Mouse (Mus musculus): Measurements from ENCODE around the gene Ncam1. TPM values are rescaled to one million over a fixed set of nuclear protein-coding genes. Genes with fewer than 3 reads are reported as not detected.

The Ncam1 gene
- polyA plus RNA-seq, 1 experiment from 2014 or later = 132 TPM

DNA sequence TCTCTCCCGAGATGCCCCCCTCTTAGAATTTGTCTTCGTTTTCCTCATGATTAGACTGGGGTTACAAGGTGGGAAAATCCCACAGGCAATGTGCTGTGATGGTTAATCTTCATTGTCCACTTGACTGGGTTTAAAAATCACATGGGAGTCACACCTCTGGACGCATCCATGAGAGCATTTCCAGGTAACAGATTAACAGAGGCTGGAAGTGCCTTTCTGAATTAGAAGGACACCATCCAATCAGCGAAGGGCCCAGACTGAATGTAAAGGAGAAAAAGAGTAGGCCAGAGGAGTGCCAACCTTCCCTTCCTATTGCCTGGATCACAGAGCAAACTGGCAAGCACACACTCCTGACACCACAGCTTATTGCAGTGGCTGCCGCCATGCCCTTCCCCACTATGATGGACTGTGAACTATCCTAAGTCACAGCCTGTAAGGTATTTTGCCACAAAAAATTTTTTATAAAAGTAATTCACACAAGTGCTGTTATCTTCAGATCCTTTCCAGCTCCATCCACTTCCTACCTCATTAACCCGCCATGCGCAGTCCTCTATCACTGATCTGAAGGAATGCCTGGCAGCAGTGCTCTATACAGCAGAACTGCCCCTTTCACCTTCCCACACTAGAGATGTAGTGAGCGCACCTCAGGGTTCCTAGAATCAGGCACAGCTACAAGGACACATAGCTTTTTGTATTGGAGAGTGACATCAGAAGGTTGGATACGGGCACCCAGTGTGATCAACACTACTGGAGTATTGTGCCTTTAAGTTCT is 94.3 kb downstream of the Ncam1 start:
- Histone ChIP-seq H3K4me2 (no peak overlapping the region), H3K9ac (no peak overlapping the region), H3K36me3 (replicated peaks) (no peaks in the 10 kb centered on the region), H3K4me3 (replicated peaks) (no peak overlapping the region), H3K27me3 (no peaks in the 10 kb centered on the region), H3K27ac (no peak overlapping the region), H3K4me1 (peaks cover 7% of the 10 kb centered on the region), H3K9me3 (no peaks in the 10 kb centered on the region)
- ATAC-seq (ENCODE audit: low FRiP score) = no peak
- 83% methylated on average over 9 of the region's 9 CpGs for WGBS

DNA sequence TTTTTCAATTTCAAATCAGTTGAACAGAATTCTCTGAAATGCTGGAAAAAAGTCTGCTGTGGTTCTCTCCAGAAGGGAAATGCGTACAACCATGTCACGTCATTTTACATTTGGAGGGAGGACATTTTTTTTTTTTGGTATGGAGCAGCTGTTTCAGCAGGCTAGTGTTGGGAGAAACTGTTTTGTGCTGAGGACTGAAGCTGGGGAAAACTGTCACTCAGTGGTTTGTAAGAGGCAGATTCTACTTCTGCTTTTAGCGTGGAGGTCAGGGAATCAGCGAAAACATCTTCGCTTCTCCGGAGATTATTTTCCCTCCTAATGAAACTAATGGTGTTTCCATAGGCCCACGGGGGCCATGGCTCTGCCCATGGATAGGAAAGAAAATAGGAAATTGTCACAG is 103.4 kb downstream of the Ncam1 start:
- peaks cover 19% of the 10 kb centered on the region for H3K4me1 ChIP-seq
- ATAC-seq (ENCODE audit: low FRiP score) = no peak
- 90% methylated on average over 7 of the region's 7 CpGs for WGBS

GRCm38 (mm10) chr9:49692791-49693190 is 105.9 kb downstream of the Ncam1 start:
- no peak overlapping the region for H3K27ac ChIP-seq
- no peak for ATAC-seq (ENCODE audit: low FRiP score)

More for the DNA sequence above, 103.4 kb downstream of the Ncam1 start:
- H3K9me3 ChIP-seq = no peaks in the 10 kb centered on the region
- no peak overlapping the region for H3K4me3 ChIP-seq (replicated peaks)
- H3K27ac ChIP-seq = no peak overlapping the region
- no peak overlapping the region for H3K9ac ChIP-seq
- no peaks in the 10 kb centered on the region for H3K36me3 ChIP-seq (replicated peaks)
- H3K4me2 ChIP-seq = no peak overlapping the region
- H3K27me3 ChIP-seq = no peaks in the 10 kb centered on the region

DNA sequence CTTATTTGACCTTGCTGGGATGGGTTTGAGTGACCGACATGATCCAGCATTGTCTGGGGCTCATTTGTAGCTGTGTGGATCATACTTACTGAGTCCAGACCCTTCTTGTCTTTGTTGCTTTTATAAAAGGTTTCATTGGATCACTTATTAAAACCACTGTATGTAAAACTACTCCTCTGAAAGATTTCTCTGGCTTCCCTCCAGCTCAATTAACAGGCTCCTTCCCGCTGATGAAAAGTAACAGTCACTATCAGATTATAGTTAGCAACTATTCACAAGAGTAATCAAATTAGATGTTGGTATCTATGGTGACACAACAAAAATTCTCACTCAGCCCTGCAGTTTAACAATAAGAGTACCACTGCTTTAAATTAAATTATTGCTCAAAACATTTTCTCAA is 107.4 kb downstream of the Ncam1 start:
- Histone ChIP-seq H3K36me3 (replicated peaks) (no peaks in the 10 kb centered on the region), H3K9ac (no peak overlapping the region), H3K4me3 (replicated peaks) (no peak overlapping the region), H3K4me1 (peaks cover 19% of the 10 kb centered on the region), H3K27me3 (no peaks in the 10 kb centered on the region), H3K4me2 (no peak overlapping the region), H3K27ac (no peak overlapping the region), H3K9me3 (no peaks in the 10 kb centered on the region)
- WGBS = 43% methylated on average over 2 of the region's 2 CpGs
- ATAC-seq (ENCODE audit: low FRiP score) = 0 out of 2 replicates have a peak, but pooled peaks have one; percentile 36

More at GRCm38 (mm10) chr9:49692791-49693190, 105.9 kb downstream of the Ncam1 start:
- Histone ChIP-seq H3K27me3 (no peaks in the 10 kb centered on the region), H3K4me1 (peaks cover 19% of the 10 kb centered on the region), H3K9ac (no peak overlapping the region), H3K4me3 (replicated peaks) (no peak overlapping the region), H3K4me2 (no peak overlapping the region), H3K9me3 (no peaks in the 10 kb centered on the region), H3K36me3 (replicated peaks) (no peaks in the 10 kb centered on the region)
- 72% methylated on average over 11 of the region's 11 CpGs for WGBS

DNA sequence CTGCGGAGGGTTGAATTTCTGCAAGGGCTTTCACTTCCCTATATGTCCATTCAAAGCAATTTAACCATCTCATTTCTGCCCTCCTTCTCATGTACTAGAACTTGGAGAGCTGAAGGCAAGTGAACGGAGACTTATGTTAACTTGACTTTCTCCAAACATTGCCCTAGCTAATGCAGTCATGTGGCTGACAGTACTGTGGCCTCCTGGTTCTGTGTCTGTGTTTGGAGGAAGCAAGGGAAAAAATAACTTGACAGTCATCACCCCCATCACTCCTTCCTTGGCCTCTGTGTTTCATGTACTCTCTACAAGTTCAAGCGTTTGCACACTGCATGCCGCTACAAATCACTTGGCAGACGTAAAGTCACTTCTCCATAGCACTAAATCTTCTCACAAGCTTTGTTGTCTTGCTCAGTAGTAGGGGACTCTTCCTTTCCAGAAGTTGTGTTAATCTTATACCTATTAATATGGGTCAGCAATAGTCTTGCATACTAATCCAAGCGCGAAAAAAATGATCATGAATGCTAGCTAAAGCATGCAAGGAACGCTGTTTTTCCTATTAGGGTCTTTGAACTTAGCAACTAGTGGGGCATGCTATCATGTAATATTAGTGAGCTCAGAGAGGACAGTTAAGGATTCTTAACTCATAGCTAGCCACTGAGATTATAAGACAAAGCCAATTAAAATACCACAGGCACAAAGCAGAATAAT is 115.0 kb downstream of the Ncam1 start:
- no peak overlapping the region for H3K4me2 ChIP-seq
- H3K27ac ChIP-seq = no peak overlapping the region
- no peaks in the 10 kb centered on the region for H3K36me3 ChIP-seq (replicated peaks)
- 78% methylated on average over 8 of the region's 8 CpGs for whole genome bisulfite sequencing
- no peaks in the 10 kb centered on the region for H3K9me3 ChIP-seq
- no peak overlapping the region for H3K9ac ChIP-seq
- no peaks in the 10 kb centered on the region for H3K27me3 ChIP-seq
- no peak overlapping the region for H3K4me3 ChIP-seq (replicated peaks)
- ATAC-seq (ENCODE audit: low FRiP score) = no peak
- H3K4me1 ChIP-seq = peaks cover 24% of the 10 kb centered on the region

DNA sequence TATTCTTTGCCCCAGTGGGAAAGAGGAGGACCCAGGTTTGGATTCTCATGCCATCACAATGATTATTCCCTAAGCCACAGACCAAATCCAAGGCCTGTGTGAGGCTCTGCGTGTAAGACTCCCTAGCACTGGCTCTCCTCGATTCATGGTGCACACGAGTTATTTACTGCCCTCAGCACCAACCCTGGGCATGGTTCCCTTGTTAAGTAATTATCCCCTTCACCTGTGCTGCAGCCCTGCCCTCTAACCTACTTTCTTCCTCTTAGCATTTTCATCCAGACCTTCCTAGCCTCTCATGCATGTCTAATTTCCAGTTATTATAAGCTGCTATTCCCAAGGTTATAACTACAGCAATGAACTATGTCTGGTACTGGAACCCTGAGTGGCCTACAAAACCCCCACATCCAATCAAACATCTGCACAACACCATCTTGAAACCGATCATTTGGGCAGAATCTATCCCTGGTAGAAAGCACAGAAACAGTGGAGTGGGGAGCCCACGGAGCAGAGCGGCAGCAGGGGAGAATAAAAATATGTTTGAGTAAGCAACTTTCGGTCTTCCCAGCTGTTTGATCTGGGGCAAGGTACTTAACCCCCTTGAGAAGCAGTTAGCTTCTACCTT is 116.8 kb downstream of the Ncam1 start:
- no peak overlapping the region for H3K4me3 ChIP-seq (replicated peaks)
- H3K9me3 ChIP-seq = no peaks in the 10 kb centered on the region
- ATAC-seq (ENCODE audit: low FRiP score) = no peak
- H3K4me2 ChIP-seq = no peak overlapping the region
- 85% methylated on average over 7 of the region's 7 CpGs for whole genome bisulfite sequencing
- H3K27ac ChIP-seq = no peak overlapping the region
- H3K36me3 ChIP-seq (replicated peaks) = no peaks in the 10 kb centered on the region
- no peak overlapping the region for H3K9ac ChIP-seq
- no peaks in the 10 kb centered on the region for H3K27me3 ChIP-seq
- H3K4me1 ChIP-seq = peaks cover 24% of the 10 kb centered on the region

DNA sequence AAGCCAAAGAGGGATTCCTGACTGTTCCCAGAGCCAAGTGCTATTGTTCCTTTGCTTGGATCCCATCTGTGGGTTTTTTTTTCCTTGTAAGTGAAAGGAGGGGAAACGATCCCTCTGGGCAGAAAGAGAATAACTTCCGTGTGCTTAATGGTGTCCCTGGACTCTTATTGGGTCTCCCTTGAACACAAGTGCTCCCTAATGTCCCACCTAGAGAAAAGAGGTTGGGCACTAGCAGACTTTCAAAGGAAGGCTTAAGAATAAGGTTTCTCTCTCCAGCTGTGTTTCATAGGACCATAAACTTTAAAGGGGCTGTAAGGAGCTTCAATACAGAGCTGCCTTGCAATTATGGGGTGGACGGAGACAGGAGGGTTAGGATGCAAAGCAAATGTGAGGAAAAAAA is 119.5 kb downstream of the Ncam1 start:
- Histone ChIP-seq H3K4me1 (peaks cover 28% of the 10 kb centered on the region), H3K4me3 (replicated peaks) (no peak overlapping the region), H3K36me3 (replicated peaks) (no peaks in the 10 kb centered on the region), H3K27me3 (no peaks in the 10 kb centered on the region), H3K27ac (no peak overlapping the region), H3K9ac (no peak overlapping the region), H3K4me2 (no peak overlapping the region), H3K9me3 (no peaks in the 10 kb centered on the region)
- WGBS = 28% methylated on average over 3 of the region's 3 CpGs
- ATAC-seq (ENCODE audit: low FRiP score) = no peak

DNA sequence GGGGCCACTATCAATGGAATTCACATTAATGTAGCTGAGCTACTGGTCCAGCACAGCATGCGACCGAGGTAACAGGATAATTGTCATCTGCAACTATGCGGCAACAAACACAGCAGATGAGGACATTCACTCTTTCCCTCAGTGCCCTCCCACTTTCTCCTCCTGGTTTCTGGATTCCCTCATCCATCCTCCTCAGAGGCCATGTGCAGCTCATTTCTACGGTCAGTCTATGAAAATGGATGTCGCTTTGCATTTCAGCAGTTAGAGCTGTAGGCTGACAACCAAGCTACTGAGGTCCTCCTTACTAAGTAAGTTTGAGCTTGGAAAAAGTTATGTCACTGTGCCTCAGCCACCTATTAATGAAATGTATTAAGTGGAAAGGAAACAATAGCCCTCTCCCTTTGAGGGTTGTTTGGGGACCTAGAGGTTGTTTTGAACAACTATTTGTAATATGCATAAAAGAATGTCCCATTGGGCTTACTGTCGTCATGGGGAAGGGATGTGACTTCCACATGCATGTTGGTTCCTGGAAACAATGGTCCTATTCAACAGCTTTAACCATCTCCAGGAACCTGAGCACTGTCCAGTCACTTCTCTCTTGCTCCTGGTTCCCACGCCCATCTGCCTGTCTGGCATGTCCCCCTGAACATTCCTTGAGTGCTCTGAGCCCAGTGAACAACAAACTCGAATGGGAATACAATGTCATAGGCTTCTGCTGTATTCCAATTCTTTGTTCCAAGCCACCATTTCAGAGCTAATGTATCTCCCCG is 122.8 kb downstream of the Ncam1 start:
- no peaks in the 10 kb centered on the region for H3K27me3 ChIP-seq
- H3K9ac ChIP-seq = no peak overlapping the region
- no peak overlapping the region for H3K4me2 ChIP-seq
- H3K9me3 ChIP-seq = no peaks in the 10 kb centered on the region
- no peak for ATAC-seq (ENCODE audit: low FRiP score)
- no peak overlapping the region for H3K4me3 ChIP-seq (replicated peaks)
- no peaks in the 10 kb centered on the region for H3K36me3 ChIP-seq (replicated peaks)
- no peak overlapping the region for H3K27ac ChIP-seq
- peaks cover 31% of the 10 kb centered on the region for H3K4me1 ChIP-seq
- 70% methylated on average over 9 of the region's 9 CpGs for WGBS

DNA sequence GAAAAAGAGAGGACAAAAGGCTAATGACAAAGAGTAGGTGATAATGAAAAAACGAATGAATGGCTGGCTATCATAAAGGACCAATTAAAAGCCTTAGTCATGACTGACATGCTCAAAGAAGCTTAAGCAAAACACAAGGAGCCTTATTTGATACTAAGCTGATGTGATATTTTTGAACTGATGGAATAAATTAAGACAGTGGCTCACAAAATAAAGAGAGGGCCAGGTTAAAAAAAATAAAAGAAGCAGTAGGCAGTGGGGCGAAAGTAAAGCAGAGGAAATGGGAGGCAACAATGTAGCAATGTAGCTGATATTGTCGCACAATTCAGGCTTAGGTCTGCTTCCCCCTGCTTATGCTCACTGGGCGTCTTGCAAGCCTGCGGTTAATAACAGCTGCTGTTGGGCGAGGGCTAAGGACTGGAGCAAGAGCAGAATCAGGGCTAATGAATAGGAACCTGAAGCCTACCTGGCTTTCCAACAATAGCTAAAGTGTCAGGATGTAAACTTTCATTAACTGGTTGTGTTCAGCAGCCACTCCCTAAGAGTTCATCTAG is 126.0 kb downstream of the Ncam1 start:
- Histone ChIP-seq H3K4me1 (peaks cover 27% of the 10 kb centered on the region), H3K27me3 (no peaks in the 10 kb centered on the region), H3K4me2 (no peak overlapping the region), H3K9ac (no peak overlapping the region), H3K27ac (no peak overlapping the region), H3K9me3 (no peaks in the 10 kb centered on the region), H3K4me3 (replicated peaks) (no peak overlapping the region), H3K36me3 (replicated peaks) (no peaks in the 10 kb centered on the region)
- 7% methylated on average over 6 of the region's 6 CpGs for WGBS
- no peak for ATAC-seq (ENCODE audit: low FRiP score)

DNA sequence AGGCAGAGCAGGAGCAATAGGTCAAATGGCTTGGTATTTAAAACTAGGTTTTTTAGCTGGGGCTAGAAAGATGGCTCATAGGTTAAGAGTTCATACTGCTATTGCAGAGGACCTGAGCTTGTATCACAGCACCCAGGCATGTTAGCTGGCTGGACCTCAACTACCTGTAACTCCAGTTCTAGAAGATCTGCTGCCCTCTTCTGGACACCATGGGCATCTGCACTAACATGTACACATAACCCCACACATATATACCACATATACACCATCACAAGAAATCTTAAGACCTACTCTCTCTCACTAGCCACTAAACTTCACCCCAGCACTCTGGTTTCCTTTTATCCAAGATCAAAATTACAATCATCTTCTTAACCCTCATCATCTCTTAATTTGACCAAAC is 131.7 kb downstream of the Ncam1 start:
- Histone ChIP-seq H3K9me3 (0 out of 2 replicates have a peak, but pooled peaks cover 4% of the 10 kb centered on the region), H3K9ac (no peak overlapping the region), H3K4me3 (replicated peaks) (no peak overlapping the region), H3K27me3 (no peaks in the 10 kb centered on the region), H3K27ac (no peak overlapping the region), H3K4me1 (no peaks in the 10 kb centered on the region), H3K4me2 (no peak overlapping the region), H3K36me3 (replicated peaks) (no peaks in the 10 kb centered on the region)
- ATAC-seq (ENCODE audit: low FRiP score) = no peak

DNA sequence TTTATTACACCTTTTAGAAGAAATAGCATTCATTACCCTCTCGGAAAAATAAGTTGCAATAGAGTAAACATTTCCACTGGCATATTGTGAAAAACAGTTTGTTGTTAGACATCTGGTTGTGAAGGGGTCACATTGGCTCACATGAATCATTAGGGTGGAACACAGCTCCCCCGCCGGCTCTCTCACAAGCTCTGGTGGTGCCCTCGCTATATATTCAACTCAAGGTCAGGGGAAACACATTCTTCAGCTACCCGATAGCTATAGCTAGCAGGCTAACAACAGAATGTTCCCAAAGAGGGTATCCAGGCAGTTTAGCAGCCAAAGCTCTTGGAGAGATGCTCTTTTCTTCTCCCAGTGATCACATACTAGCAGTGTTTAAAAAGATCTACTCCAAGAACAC is 133.4 kb downstream of the Ncam1 start:
- 62% methylated on average over 5 of the region's 5 CpGs for WGBS
- Histone ChIP-seq H3K4me3 (replicated peaks) (no peak overlapping the region), H3K36me3 (replicated peaks) (no peaks in the 10 kb centered on the region), H3K27me3 (no peaks in the 10 kb centered on the region), H3K9me3 (0 out of 2 replicates have a peak, but pooled peaks cover 4% of the 10 kb centered on the region), H3K27ac (no peak overlapping the region), H3K4me2 (no peak overlapping the region), H3K9ac (no peak overlapping the region), H3K4me1 (no peaks in the 10 kb centered on the region)
- ATAC-seq (ENCODE audit: low FRiP score) = no peak

DNA sequence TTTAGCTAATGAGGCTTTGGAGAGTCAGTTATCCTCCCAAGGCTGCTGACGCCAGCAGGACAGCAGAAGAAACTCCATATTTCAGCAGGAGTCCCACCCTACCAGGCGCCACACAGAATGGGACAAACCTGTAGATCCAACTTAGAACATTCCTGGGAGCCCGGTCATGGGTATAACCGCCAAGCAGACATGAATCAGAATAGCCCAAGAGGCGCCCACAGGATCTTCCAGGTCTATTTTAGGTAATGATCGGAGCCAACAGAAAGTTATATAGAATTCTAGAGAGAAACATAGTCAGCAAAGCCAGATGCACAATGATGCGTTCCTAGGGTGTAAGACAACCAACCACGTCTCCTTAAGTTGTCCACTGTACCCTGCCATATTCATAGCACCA is 134.8 kb downstream of the Ncam1 start:
- Histone ChIP-seq H3K9me3 (0 out of 2 replicates have a peak, but pooled peaks cover 4% of the 10 kb centered on the region), H3K36me3 (replicated peaks) (no peaks in the 10 kb centered on the region), H3K27me3 (no peaks in the 10 kb centered on the region), H3K9ac (no peak overlapping the region), H3K4me3 (replicated peaks) (no peak overlapping the region), H3K4me1 (no peaks in the 10 kb centered on the region), H3K4me2 (no peak overlapping the region), H3K27ac (no peak overlapping the region)
- no peak for ATAC-seq (ENCODE audit: low FRiP score)
- whole genome bisulfite sequencing = 90% methylated on average over 8 of the region's 8 CpGs

Data from forebrain, embryonic 12.5 days (tissue).